Mouse (Mus musculus) stomach, postnatal 0 days (tissue): Measurements from ENCODE around the gene Romo1. TPM values are rescaled to one million over a fixed set of nuclear protein-coding genes. Genes with fewer than 3 reads are reported as not detected.
A peak's percentile ranks its signal among the peaks of the same experiment; 100 is the strongest.
"Not testable (repeated sequence)": the region's sequence is repeated elsewhere in the genome, so short reads cannot be mapped to it uniquely, and the experiment has no call there.

Source experiments
- ATAC-seq: fragments of 200-750 bp; cut with Nextera tagmentation; 2 replicates; pipeline ENCODE4 v1.8.0; 2017; ENCODE audit not compliant: low FRiP score, low TSS enrichment
- DNase-seq: peaks from one replicate; pipeline ENCODE4 v3.0.0-alpha.2; 2016; ENCODE audit warnings: low spot score
- H3K27ac ChIP-seq: fragments of 300-500 bp; sonication (generic); replicated peaks from 2 replicates; pipeline ENCODE4 v1.5.1; 2014; ENCODE audit warnings: mild to moderate bottlenecking, control low read depth
- H3K27me3 ChIP-seq: fragments of 300-500 bp; sonication (generic); 2 replicates; pipeline ENCODE4 v1.6.1; 2014; ENCODE audit warnings: low read length; ENCODE audit not compliant: control insufficient read depth, insufficient read depth
- H3K36me3 ChIP-seq: fragments of 300-500 bp; sonication (generic); 2 replicates; pipeline ENCODE4 v1.6.1; 2014; ENCODE audit warnings: low read length, mixed read lengths; ENCODE audit not compliant: control insufficient read depth, insufficient read depth
- H3K4me1 ChIP-seq: fragments of 300-500 bp; sonication (generic); replicated peaks from 2 replicates; pipeline ENCODE4 v1.6.1; 2014; ENCODE audit warnings: antibody characterized with exemption; ENCODE audit not compliant: control insufficient read depth, insufficient read depth
- H3K4me2 ChIP-seq: fragments of 300-500 bp; sonication (generic); replicated peaks from 2 replicates; pipeline ENCODE4 v1.6.1; 2014; ENCODE audit warnings: low read depth, mild to moderate bottlenecking, control low read depth, moderate library complexity
- H3K4me3 ChIP-seq: fragments of 300-500 bp; sonication (generic); 2 replicates; pipeline ENCODE4 v1.5.1; 2014; ENCODE audit warnings: low read depth, low read length, control low read depth
- H3K9ac ChIP-seq: fragments of 300-500 bp; sonication (generic); 2 replicates; pipeline ENCODE4 v1.6.1; 2014; ENCODE audit warnings: mild to moderate bottlenecking, low read length, control low read depth, mixed read lengths
- H3K9me3 ChIP-seq: fragments of 300-500 bp; sonication (generic); 2 replicates; pipeline ENCODE4 v1.6.1; 2016; ENCODE audit warnings: low read length; ENCODE audit not compliant: control insufficient read depth
- CTCF ChIP-seq: IDR thresholded peaks from 2 replicates; pipeline ENCODE4 v1.5.1; 2016; ENCODE audit warnings: antibody characterized with exemption, low read depth, mild to moderate bottlenecking, moderate library complexity
- EP300 ChIP-seq: optimal IDR thresholded peaks from 2 replicates; pipeline ENCODE3; 2016; ENCODE audit warnings: antibody characterized with exemption
- WGBS: fragments of 180-500 bp; shearing (Covaris S2); extraction: QIAGEN DNeasy Blood & Tissue Kit; methylation state at CpG from one replicate; pipeline ENCODE4 v1.1.7; 2014; 5-methylcytosine and 5-hydroxymethylcytosine counted together
- polyA plus RNA-seq: library from polyadenylated mRNA; unstranded; fragments of >200 nt; fragmentation: Nextera tagmentation; extraction: Ambion mirVana; gene quantifications from 2 replicates; pipeline ENCODE4 v1.2.1, GENCODE M21; 2015

Gene Romo1
- polyA plus RNA-seq, result 378 and 415 TPM in 2 replicates

DNA sequence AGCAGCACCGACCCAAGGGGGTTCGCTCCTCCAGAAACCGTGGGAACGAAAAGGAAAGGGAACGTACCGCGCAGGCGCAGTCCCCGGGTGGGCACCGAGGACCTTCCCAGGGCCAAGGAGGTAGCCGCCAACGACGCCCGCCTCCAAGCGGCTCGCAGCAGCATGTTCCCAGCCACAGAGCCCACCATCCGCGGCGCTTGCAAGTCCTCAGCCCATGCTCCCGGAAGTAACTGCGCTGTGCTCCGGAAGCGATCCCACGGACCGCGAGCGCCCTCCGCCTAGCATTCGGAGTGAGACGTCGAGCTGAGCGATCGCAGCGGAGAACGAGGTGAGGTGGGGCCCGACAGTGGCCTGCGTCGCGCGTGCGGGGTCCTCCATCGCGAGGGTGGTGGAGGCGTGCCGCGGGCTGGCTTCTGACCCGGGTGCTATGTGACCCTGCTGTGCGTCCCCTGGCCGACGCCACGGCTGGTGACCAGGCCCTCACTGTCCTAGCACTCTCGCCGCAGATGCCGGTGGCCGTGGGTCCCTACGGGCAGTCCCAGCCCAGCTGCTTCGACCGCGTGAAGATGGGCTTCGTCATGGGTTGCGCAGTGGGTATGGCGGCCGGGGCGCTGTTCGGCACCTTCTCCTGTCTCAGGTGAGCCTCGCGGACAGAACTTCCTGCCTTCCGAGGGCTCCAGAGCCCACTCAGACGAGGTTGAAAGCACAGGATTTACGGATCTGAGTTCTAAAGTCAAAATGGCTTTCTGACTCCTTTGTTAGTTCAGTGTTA is at the start of gene Romo1, which contains the start of gene Nfs1:
Gene Romo1 (plus strand): TSS at position 87 of the 772 bp plus-strand sequence.
Gene Nfs1 (minus strand): TSS at position 234 of the 772 bp plus-strand sequence.
- Histone ChIP-seq H3K4me1 (peaks cover 3% of the 10 kb centered on the region; the same call in 1 of the 2 replicates), H3K36me3 (peaks cover 15% of the 10 kb centered on the region), H3K4me2 (peak within 1 kb of the TSS; percentile 83), H3K9ac (peak within 1 kb of the TSS; percentile 88), H3K27ac (peak within 1 kb of the TSS; percentile 93), H3K4me3 (peak within 1 kb of the TSS; percentile 74), H3K27me3 (no peaks in the 10 kb centered on the region), H3K9me3 (no peaks in the 10 kb centered on the region)
- peak; percentile 93 for DNase-seq
- peak; percentile 93 for ATAC-seq
- under 1% methylated on average over 69 of the region's 70 CpGs for WGBS
- TF ChIP-seq EP300 (no peak), CTCF (peak; percentile 77)

DNA sequence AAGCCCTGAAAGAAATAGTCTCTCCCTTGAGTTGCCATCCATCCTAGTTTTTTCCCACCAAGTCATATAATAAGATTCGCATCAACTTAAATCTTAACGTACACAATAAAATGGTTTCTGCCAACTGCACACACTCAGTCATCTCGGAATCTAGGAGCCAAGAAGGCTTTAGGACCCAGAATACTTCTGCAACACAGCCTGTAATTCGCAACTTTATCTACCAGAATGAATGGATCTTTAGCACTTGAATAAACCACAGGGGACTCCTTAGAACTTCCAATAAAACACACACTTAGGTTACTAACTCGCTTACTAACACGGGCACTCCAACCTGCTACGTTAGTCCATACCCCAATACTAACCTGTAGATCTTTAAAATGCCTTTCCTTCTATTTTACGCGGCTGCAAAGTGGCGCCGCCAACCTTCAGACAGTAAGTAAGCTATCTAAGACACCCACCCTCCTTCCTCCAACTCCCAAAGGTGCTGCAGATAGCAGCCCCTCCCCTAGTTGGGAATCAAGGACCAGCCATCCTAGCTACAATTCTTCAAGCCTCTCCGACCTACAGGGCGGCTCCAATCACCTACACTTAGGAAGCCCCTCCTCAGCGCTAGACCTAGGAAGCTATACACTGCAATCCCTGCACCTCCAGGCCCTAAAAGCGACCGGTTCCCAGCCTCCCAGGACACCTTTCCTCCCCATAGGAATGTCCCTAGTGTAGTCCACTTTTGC is 33.0 kb upstream of the Romo1 start:
- DNase-seq (peak; percentile 21), ATAC-seq (peak; percentile 54)
- peak overlapping the region; percentile 98 for H3K4me3 ChIP-seq
- no peaks in the 10 kb centered on the region for H3K9me3 ChIP-seq
- no peaks in the 10 kb centered on the region for H3K27me3 ChIP-seq
- WGBS, result under 1% methylated on average over 16 of the region's 16 CpGs
- peak overlapping the region; percentile 66 for H3K4me2 ChIP-seq
- peak overlapping the region; percentile 95 for H3K27ac ChIP-seq
- H3K4me1 ChIP-seq, result no peaks in the 10 kb centered on the region
- H3K9ac ChIP-seq, result peak overlapping the region; percentile 96
- TF ChIP-seq EP300, result no peak
- no peak for TF ChIP-seq CTCF
- H3K36me3 ChIP-seq, result no peaks in the 10 kb centered on the region

DNA sequence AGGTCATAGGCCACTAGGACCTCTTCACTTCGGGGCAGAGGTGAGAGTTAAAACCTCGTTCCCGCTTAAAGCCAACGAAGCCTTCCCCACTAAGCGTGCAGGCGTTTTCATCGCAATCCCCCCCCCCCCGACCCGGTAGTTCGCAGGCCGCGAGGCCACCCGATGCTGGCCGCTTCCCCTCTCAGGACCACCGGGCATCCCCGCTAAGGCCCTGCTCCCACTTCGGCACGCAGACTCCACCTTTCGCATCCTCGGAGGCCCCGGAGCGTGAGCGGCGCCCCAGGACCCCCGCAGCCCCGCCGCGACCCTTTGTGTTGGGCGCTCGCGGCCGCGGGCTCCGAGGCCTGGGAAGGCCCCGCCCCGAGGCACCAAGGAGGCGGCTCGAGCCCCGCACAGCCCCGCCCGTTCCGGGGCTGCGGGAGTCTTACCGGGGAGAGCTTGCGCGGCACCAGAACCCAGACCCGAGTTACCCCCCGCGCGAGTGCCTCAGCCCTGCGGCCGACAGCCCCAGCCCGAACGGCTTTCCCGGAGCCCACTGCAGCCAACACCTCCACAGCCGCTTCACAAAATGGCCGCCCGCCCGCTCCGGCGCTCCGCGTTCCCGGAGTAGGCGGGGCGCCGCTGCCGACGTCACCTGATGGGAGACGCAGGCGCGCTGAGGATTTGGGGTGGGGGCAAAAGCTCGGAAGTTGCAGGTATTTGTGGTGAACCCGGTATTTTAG is 32.3 kb upstream of the Romo1 start, which contains the start of the genes Cpne1 and Rbm12:
Gene Cpne1 (minus strand): TSS at position 608 of the 722 bp plus-strand sequence.
Gene Rbm12 (minus strand): TSS at position 621 of the 722 bp plus-strand sequence.
- no peaks in the 10 kb centered on the region for H3K9me3 ChIP-seq
- peak within 1 kb of the TSS; percentile 98 for H3K4me3 ChIP-seq
- peak; percentile 92 for ATAC-seq
- WGBS, result under 1% methylated on average over 70 of the region's 74 CpGs
- H3K36me3 ChIP-seq, result no peaks in the 10 kb centered on the region
- peak within 1 kb of the TSS; percentile 95 for H3K27ac ChIP-seq
- no peaks in the 10 kb centered on the region for H3K27me3 ChIP-seq
- peak within 1 kb of the TSS; percentile 96 for H3K9ac ChIP-seq
- H3K4me1 ChIP-seq, result no peaks in the 10 kb centered on the region
- H3K4me2 ChIP-seq, result peak within 1 kb of the TSS; percentile 66
- TF ChIP-seq CTCF (no peak), EP300 (no peak)
- peak; percentile 95 for DNase-seq

DNA sequence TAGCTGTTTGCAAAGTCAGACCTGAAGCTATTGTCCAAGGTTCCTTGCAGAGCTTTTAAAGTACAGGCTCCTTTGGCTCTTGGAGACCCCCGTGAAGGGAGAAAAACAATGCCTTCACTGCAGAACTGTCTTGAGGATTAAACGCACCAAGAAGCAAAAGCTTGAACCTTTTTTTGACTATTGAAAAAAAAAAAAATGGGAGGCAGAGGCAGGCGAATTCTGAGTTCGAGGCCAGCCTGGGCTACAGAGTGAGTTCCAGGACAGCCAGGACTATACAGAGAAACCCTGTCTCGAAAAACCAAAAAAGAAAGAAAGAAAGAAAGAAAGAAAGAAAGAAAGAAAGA is 31.8 kb upstream of the Romo1 start:
- H3K4me1 ChIP-seq, H3K27me3 ChIP-seq, H3K9me3 ChIP-seq, DNase-seq, H3K36me3 ChIP-seq: not testable (repeated sequence)
- H3K4me2 ChIP-seq, result peak overlapping the region; percentile 66
- H3K4me3 ChIP-seq, result peak overlapping the region; percentile 98
- 21% methylated on average over 5 of the region's 5 CpGs for WGBS
- peak overlapping the region; percentile 96 for H3K9ac ChIP-seq
- H3K27ac ChIP-seq, result peak overlapping the region; percentile 95
- peak; percentile 9; the same call in 1 of the 2 replicates for ATAC-seq

DNA sequence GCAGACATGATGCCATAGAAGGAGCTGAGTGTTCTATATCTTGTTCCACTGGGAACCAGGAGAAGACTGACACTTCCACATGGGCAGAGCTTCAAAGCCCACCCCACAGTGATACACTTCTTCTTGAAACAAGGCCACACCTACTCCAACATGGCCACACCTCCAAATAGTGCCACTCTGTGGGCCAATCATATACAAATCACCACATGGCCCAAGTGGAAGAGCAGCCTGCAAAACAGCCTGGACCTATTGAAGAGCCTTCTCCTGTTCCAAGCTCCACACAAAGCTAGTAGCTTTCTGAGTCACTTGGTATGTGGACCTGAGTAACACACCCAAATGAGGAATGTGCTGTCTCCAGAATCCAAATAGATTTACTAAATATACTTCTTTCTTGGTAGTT is 24.3 kb upstream of the Romo1 start:
- Histone ChIP-seq H3K4me3 (no peak overlapping the region), H3K36me3 (no peaks in the 10 kb centered on the region), H3K4me1 (no peaks in the 10 kb centered on the region), H3K27me3 (no peaks in the 10 kb centered on the region), H3K4me2 (no peak overlapping the region), H3K9ac (no peak overlapping the region), H3K9me3 (no peaks in the 10 kb centered on the region), H3K27ac (no peak overlapping the region)
- DNase-seq (no peak), ATAC-seq (no peak)
- no peak for TF ChIP-seq EP300
- no peak for TF ChIP-seq CTCF
